Mouse (Mus musculus) v-Abl transformed pro-B cells (cell line): ENCODE results near the gene Svs1.

ENCODE experiments used
- in situ Hi-C, 2 experiments: fragments of 400-800 bp; cut with MboI; formaldehyde crosslinking; loops; one replicate each; pipeline ENCODE4 v1.15.1; 2025; ENCODE audit not compliant: unreplicated experiment in 2 of 2

The Svs1 gene

DNA sequence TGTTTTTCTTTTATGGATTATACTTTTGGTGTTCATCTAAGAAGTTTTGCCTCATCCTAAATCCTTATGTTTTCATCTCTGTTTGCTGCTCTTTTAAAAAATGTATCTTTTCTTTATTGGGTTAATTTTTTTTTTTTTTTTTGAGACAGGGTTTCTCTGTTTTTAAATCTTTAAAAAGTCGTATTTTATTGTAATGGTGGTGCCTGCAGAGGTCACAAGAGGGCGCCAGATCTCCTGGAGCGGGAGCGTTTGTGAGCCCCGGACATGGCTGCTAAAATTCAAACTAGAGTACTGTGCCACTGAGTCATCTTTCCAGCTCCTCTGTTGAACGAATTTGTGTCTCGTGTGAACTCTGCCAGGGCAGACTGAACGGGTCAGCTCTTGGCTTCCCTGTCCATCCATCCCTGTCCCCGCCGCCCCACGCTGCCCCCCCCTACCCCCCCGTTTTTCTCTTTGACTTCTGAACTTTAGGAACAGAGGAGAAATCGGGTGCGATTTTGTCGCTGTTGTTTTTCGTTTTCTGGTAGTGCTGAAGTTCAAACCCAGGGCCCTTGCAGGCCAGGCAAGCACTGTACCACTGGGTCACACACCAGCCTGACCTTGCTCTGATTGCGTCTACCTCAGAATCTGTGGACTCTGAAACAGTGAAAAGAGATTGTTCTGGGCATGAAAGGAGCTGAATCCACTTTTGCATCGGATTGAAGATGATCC is 53.0 kb downstream of the Svs1 start:
- in situ Hi-C loops, result loop anchor here (5.0 to 25.0 kb wide), 4 partner anchors 355 to 1248 kb away; partner anchors contain the start of genes Stk31 (in 2 of the 2), AI854703 (in 1 of the 2) and Gimap8 (in 1 of the 2)
